Mouse (Mus musculus) brain, embryonic 14.5 days (tissue): ENCODE results near the gene Ackr2. TPM values are rescaled to one million over a fixed set of nuclear protein-coding genes. Genes with fewer than 3 reads are reported as not detected.

Experiments used
- DNase-seq: peaks from one replicate; pipeline ENCODE4 v3.0.0-alpha.2; 2011; ENCODE audit warnings: low read depth
- CTCF ChIP-seq: fragments of 200-500 bp; IDR thresholded peaks from 2 replicates; pipeline ENCODE4 v1.5.1; 2012; ENCODE audit warnings: inconsistent platforms, mild to moderate bottlenecking, moderate library complexity, borderline replicate concordance; ENCODE audit not compliant: insufficient read depth, insufficient read length; ENCODE audit errors: extremely low read depth
- POLR2A ChIP-seq: fragments of 200-500 bp; IDR thresholded peaks from 2 replicates; pipeline ENCODE4 v1.6.1; 2012; ENCODE audit warnings: mild to moderate bottlenecking, inconsistent platforms, borderline replicate concordance; ENCODE audit not compliant: poor library complexity, insufficient read depth, insufficient read length, severe bottlenecking; ENCODE audit errors: extremely low read depth
- polyA plus RNA-seq: library from polyadenylated mRNA; depleted of rRNA; stranded (reverse); fragments of >200 nt; gene quantifications from 2 replicates; pipeline ENCODE4 v1.2.3, GENCODE M21; 2012

The Ackr2 gene
- polyA plus RNA-seq, 1 experiment = 2.1 TPM

GRCm38 (mm10) chr9:121896820-121897219, 1.3 kb upstream of the Ackr2 start:
- TF ChIP-seq POLR2A (no peak), CTCF (no peak)
- no peak for DNase-seq

DNA sequence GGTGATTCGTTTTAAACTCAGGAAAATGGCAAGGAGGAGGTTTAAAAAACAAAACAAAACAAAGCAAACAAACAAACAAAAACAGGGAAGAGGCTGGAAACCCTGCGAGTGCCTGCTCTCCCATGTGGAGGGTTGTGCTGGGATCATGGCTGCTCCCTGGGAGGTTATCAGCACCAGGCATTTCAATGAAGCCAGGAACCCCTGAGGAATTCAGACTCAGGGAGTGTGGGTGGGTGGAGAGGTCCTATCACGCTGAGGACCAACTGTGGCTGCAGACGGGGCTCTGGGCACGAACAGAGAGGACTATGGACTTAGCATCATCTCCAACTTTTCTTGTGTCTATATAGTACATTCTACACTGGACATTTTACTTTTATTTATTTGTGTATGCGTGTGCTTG, 1.2 kb downstream of the Ackr2 start:
- no peak for DNase-seq
- TF ChIP-seq CTCF (no peak), POLR2A (no peak)

GRCm38 (mm10) chr9:121900282-121900855, 2.2 kb downstream of the Ackr2 start:
- TF ChIP-seq CTCF (no peak), POLR2A (no peak)
- DNase-seq = no peak

DNA sequence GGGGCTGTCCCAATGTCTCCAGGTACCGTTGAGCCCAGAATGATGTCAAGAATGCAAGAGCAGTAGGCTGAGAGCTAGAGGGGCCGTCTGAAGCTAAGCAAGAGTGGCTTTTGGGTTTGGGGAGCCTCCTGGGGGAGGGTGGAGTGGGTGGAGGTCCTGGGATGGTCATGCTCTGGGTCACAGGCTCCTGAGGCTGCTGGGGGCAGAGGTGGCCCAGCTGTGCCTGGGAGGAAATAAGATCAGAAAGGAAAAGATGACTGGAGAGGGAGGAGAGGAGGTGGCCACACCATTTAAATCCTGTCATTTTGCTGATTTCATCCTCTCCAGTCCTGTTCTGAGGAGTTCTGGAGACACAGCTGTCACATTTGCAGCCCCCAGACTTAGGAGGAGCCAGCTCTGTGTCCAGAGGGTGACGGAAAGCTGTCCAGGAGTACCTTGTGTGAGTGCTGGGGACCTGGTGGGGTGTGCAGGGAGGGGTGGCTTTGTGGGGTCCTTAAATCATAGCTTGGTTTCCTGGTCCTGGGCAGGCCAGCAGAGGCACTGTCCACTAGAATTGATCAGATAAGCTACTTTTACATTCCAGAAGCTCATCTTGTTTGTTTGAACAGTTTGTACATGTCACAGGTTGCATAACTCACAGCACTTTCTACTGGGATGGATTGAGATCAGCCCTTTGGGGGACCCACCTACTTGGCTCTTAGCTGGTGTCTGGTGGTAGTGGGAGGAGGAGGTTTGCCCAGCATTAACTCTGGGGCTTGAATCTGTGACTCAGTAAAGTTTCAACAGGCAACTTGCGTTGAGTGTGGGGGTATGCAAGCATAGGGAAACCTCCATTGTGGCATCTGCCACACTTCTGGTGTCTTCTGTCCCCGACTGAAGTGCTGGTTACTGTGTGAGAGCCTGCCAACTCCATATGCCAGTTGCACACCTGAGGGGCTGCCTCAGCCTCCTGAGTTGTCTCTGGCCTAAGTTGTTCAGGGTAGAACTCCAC, 3.9 kb downstream of the Ackr2 start:
- no peak for DNase-seq
- no peak for TF ChIP-seq POLR2A
- no peak for TF ChIP-seq CTCF

DNA sequence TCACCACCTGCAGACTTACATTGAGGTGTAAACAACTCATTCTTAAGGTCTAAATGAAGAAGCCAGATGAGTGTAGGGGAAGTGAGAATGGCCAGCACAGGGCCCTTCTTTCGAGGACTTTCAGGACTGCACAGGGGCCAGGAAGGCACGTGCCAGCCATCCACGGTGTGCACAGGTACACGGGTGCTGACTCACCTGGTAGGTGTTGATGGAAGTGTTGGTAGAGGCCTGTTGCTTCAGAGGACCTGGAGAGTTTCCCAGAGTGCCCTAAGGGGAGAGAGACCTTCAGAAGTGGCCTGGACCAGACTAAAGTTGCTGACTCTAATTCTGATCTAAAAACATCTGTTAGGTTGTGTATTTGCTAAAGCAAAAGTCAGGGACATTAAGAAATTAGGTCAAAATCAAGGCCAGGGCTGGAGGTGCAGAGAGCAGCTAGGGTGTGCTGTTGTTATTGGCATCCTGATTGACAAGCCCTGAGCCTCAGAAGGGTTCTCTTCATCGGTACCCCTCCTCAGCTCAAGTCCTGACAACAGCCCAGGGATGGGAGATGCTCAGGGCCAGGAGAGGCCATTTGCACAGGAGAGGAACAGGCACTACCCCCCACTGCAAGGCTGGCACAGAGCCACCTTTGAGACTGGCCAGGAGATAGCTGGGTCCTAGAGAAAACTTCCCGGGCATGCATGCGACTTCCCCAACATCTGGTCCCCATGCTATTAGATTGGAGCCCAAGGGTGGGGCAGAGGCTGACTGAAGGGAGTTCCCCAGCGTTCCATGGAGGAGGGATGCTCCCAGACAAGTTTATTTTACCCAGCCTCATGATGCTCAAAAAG, 5.5 kb downstream of the Ackr2 start:
- TF ChIP-seq CTCF (no peak), POLR2A (no peak)
- DNase-seq = no peak

GRCm38 (mm10) chr9:121904319-121904718, 6.2 kb downstream of the Ackr2 start:
- TF ChIP-seq CTCF (no peak), POLR2A (no peak)
- DNase-seq = no peak

- TF ChIP-seq CTCF (no peak), POLR2A (no peak)
- no peak for DNase-seq
Observed at GRCm38 (mm10) chr9:121904946-121905345, 6.8 kb downstream of the Ackr2 start.

DNA sequence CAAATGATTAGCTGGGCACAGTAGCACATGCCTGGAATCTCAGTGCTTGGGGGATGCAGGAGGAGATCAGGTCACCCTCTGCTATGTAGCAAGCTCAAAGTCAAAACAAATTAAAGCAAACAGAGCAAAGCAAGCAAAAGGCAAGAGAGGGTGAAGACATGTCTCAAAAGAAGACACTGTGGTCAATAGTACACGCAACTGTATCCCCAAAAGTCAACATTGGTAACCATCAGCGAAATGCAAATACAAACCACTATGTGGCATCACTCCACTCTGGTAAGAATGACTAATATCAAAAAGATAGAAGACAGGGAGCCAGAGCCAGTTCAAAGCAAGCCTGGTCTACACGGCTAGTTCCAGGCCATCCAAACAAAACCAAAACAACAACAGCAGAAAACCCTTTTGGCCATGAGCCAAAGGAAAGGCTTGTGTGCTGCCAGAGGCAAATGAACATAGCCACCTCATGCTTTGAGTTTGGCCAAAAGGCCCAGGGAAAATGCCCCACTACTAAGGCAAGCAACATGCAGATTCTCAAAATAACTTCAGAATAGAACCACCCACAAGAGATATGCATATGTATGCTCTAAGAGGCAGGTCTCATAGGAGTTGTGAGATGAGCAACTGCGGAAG, 7.5 kb downstream of the Ackr2 start:
- no peak for TF ChIP-seq CTCF
- TF ChIP-seq POLR2A = no peak
- DNase-seq = peak; percentile 12

GRCm38 (mm10) chr9:121906456-121906855, 8.3 kb downstream of the Ackr2 start:
- no peak for DNase-seq
- TF ChIP-seq CTCF (no peak), POLR2A (no peak)

DNA sequence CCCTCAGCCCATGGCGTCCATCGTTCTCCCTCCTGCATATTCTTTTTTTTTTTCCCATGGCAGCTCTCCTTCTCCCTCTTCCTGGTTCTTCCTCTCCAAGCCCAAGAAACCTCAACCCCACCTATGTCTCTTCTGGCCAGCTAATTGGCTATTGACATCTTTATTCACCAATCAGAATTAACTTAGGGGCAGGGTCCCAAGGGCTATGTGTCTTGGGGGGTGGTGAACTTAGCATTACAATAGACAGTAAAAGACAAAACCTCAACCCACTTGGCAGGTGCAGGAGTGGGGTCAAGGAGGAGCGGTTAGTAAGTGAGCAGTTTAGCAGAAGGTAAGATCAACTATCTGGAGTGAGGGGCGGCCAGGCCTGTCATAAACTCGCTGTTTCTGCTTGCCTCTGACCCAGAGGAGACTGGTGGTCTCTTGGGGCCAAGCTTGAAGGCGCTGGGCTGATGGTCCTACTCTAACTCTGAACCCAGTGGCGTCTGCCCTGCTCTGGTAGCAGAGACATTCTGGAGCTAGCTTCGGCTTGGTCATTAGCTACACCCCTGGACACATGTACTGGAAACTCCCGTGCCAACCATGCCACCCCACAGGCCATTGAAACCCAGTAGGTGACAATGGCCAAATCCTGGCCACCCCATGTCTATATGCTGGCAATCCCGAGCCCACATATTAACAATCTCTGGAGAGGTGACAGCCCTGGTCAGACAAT, 9.4 kb downstream of the Ackr2 start:
- no peak for DNase-seq
- no peak for TF ChIP-seq CTCF
- TF ChIP-seq POLR2A = no peak

DNA sequence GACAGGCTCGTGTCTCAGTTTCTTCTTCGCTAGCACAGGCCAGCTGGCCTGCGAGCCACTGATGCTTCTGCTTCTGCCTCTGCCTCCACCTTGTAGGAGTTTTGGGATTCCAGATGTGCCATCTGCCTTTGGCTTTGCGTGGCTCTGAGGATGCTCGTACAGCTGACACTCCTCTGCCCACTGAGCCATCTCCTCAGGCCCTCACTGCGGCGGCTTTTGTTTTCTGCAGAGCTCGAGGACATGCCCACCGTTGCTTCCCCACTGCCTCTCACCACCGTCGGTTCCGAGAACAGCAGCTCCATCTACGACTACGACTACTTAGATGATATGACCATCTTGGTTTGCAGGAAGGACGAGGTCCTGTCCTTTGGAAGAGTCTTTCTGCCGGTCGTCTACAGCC, 10.2 kb downstream of the Ackr2 start:
- DNase-seq = no peak
- TF ChIP-seq CTCF = no peak
- TF ChIP-seq POLR2A = no peak
